Mouse (Mus musculus) layer of hippocampus, adult 18-20 months (tissue): ENCODE results near the gene Retreg1. TPM values are rescaled to one million over a fixed set of nuclear protein-coding genes. Genes with fewer than 3 reads are reported as not detected.
A peak's percentile ranks its signal among the peaks of the same experiment; 100 is the strongest.

Experiments used
- DNase-seq, 2 experiments: peaks; one replicate each; pipeline ENCODE4 v3.0.0; 2022; ENCODE audit warnings: low spot score in 2 of 2
- long read RNA-seq: library from polyadenylated mRNA; stranded (forward); transcript quantifications from one replicate; pipeline ENCODE4 v2.0.0, GENCODE M21; 2021
- total RNA-seq, 2 experiments: library from RNA; stranded (reverse); gene quantifications; 2 replicates each; pipeline ENCODE4 v1.2.3; 2021

Gene Retreg1
- 10 to 100 TPM; 33.9 to 34.5 TPM for total RNA-seq
- long read RNA-seq, transcript Retreg1-201 (9 exons, 3,248 nt), result major isoform, 25 of 31 reads
- long read RNA-seq, partial matches to known transcripts, result 4 of 31 reads
- long read RNA-seq, other reads (novel, unspliced or antisense), result 1 of 31 reads

DNA sequence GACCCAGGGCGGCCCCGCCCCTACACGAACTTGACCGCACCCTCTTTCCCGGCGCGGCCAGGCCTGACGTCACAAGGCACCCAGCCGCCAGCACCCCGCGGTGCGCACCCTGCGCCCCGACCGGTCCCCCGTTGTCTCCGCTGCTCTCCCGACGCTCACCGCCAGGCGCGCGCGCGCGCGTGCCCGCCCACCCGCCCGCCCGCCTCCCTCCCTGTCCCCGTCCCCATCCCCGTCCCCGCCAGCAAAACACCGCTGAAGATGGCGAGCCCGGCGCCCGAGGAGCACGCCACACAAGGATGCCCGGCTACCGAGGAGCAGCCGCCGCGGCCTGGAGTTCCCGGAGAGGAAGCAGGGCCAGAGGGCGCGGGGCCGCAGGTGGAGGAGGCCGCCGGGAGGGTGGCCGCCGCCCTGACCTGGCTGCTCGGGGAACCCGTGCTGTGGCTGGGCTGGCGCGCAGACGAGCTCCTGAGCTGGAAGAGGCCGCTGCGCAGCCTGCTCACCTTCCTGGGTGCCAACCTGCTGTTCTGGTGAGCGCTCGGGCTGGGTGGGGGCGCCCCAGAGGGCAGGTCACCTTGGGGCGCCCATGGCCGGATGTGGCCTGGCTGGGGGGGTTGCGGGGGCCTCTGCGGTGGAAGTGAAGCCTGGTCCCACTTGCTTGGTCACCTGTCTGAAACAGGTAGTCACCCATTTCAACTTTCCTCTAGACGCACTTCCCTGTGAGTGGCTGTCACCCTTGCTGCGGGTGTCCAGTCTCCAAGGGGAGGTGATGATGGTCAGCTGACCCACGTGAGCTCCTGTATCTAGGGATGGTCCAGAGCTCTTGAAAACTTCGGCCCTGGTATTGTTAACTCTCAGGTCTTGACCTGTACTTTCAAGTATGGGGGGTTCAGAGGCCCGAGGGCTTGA, at the start of gene Retreg1:
Retreg1 (plus strand) TSS at position 95 of the 906 bp plus-strand sequence.
- peak; percentile 70 to 81 for DNase-seq

- DNase-seq, result no peak
These were observed 48.9 kb upstream of the Retreg1 start for GRCm38 (mm10) chr15:25794123-25794522.

GRCm38 (mm10) chr15:25795496-25795895, 47.5 kb upstream of the Retreg1 start:
- DNase-seq, result no peak

DNA sequence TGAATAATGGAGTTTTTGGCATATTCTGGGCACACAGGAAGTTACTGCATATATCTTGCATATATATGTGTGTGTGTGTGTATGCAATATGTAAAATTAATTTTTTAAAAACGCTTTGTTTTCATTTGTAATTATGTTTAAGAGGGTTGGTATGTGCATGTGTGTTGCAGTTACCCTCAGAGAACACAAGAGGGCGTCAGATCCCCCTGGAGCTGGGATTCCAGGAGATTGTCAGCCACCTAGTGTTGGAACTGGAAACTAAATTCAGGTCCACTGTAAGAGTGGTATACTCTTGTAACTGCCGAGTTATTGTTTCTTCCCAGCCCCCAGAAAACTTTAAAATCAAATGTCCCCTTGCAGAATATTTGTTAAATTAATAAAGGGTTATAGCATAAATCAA, 46.6 kb upstream of the Retreg1 start:
- DNase-seq, result peak in 1 of 2 experiments; percentile 31

DNA sequence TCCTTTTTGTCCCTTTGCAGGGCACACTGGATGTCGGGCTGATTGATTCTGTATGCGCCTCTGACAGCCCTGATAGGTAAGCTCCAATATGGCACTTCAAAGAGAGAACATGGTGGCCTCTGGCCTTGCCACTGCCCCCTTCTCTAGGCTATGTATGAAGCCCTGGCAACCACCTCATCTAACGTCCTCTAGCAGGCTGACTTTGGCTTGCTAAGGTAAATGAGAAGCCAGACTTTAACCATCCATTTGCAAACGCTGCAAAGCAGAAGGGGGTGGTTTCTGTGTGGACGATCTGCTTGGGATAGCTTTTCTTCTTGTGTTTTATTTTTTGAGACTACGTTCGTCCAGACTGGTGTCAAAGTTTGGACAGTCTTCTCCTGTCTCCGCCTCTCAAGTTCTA, 45.8 kb upstream of the Retreg1 start:
- DNase-seq, result no peak

- DNase-seq, result no peak
These were observed 45.1 kb upstream of the Retreg1 start for GRCm38 (mm10) chr15:25797888-25798287.

DNA sequence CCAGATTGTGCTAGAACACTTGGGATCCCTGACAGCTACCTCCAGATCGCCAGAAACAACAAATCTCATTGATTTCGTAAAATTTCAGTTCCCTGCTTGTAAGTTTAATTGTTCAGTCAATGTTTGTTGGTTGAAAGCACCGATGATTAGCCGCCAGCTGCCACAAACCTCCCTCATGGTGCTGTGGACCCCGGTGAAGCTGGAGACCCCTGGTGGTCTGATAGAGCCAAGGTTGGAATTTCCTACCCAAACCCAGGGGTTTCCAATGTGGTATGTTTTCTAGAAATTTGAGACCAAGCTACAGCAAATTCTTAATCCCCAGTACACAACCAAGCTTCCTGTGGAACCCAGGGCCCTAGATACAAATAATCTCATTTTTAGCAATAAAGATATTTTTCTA, 41.3 kb upstream of the Retreg1 start:
- no peak for DNase-seq

- DNase-seq, result peak in 1 of 2 experiments; percentile 22
These were observed 40.8 kb upstream of the Retreg1 start for GRCm38 (mm10) chr15:25802194-25802593.

GRCm38 (mm10) chr15:25803111-25803510, 39.9 kb upstream of the Retreg1 start:
- no peak for DNase-seq

GRCm38 (mm10) chr15:25805336-25806110, 37.5 kb upstream of the Retreg1 start:
- peak; percentile 55 to 88 for DNase-seq

DNA sequence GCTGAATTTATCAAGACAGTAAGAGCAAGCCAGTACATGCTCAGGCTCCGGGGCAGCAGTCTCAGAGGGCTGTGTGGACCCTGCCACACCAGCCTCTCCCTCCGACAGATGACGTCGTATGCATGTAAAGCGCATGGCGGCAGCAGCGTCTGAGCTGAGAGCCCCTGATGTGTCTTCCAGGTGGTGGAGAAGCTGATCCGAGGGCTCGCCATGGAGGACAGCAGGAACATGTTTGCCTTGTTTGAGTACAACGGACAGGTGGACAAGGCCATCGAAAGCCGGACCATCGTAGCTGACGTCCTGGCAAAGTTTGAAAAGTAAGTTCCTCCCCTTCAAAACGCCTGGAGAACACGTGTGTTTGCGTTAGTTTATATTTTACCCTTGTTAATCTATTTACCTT, 36.6 kb upstream of the Retreg1 start:
- DNase-seq, result no peak

GRCm38 (mm10) chr15:25806878-25807277, 36.1 kb upstream of the Retreg1 start:
- no peak for DNase-seq

DNA sequence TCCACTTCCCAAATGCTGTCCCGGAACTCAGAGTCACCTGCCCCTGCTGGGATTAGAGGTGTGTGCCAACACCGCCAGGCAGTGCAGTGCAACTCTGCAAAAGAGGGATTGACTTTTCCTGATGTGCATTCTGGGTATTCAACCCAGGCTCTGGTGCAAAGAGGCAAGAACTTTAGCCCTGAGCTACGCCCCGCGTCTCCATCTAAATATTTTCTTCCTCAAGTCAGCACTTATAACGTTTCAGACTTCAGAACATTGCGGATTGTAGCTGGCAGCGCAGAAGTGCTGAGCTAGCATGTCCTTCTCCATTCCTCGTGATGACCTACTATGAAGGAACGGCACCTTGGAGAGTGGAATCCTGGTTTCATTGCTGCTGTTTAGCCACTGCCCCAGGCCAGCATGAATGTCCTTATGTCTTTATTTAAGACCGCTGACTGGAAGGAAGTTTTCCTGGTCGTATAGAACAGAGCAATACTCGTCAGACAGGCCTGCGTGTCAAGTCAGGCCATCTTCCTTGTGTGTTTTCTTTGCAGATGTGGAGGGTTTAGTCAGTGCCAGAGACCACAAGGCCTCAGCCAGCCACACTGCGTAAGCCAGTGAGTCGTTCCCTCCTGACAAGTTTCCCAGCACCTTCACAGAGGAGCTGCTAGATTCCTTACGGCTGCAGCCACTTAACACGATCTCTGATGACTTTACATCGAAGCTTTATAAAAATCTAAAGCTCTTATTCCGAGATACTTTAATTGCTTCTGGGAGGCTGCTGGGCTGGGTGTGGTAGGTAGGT, 34.1 kb upstream of the Retreg1 start:
- DNase-seq, result no peak

GRCm38 (mm10) chr15:25809669-25810068, 33.3 kb upstream of the Retreg1 start:
- no peak for DNase-seq

GRCm38 (mm10) chr15:25811834-25812250, 31.1 kb upstream of the Retreg1 start:
- peak in 1 of 2 experiments; percentile 47 for DNase-seq

DNA sequence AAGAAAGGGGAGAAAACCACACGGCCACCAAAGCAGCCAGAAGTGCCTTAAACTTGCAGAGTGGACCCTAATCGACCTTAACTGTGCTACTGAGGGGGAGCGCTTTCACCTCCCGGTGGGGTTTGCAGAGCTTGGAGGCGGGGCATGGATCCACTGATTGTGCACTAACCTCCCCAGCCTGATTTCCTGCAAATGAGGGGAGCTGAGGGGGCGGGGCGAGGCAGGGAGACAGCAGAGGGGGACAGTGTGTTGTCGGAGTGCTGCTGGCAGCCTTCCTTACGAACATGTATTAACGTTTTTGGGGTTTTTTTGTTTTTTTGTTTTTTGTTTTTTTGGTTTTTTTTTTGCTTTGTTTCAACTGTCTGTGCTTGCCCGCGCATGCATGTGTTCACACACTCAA, 30.5 kb upstream of the Retreg1 start:
- DNase-seq, result no peak

GRCm38 (mm10) chr15:25814535-25814934, 28.4 kb upstream of the Retreg1 start:
- no peak for DNase-seq

GRCm38 (mm10) chr15:25817191-25817590, 25.8 kb upstream of the Retreg1 start:
- no peak for DNase-seq

DNA sequence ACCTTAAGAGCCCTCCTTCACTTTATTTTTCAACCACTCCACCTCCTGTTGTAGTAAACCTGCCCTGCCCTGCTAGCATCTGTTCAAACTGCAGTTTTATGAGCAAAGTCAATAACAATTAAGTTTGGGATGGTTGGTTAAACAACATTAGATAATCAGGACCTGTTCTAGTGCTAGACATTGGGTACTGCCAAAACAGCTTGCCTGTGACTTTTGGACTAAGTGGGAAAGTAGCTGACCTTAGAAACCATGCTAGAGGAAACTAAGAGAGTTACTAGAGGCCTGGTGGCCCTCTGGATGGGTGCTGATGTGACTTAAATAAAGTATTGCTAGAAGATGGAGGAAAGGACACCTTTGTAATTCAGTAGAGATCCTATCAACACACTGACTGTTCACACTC, 21.0 kb upstream of the Retreg1 start:
- DNase-seq, result no peak

DNA sequence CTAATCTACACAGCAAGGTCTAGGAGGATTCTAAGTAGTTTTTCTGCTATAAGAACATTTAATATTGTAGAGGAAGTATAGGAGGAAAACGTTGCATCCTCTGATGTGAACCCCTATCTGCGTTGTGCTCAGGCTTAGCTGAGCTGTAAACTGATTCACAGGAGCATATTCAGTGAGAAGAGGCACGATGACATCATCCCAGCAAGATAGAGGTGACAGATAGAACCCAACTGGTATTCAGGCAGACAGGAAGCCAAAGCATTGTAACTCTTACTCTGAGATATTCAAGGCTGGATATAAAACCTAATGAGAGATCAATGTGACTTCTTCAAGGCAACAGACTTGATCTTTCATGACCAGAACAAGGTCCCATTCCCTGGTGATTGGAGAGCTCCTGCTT, 20.3 kb upstream of the Retreg1 start:
- DNase-seq, result no peak

DNA sequence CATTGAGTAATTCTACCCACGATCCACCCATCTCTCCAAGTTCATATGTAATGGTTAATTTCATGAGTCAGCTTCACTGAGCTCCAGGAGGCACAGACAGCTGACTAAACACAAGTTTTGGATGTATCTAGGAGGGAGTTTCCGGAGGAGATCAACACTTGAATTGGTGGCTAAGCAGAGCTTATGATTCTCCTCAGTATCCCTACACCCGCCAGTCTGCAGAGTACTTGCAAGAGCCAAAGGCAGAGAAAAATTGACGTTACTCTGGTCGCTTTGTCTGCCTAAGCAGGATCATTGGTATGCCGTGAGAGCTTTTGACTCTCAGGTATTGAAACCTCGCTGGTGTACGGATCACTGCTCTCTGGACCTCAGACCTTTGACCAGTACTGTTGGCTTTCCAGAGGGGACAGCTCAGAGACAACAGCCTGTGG, 16.4 kb upstream of the Retreg1 start:
- no peak for DNase-seq
